Mouse (Mus musculus) kidney, postnatal 25 days (tissue): Measurements from ENCODE around the gene Gm20662.

Experiments
- DNase-seq, 2 experiments: peaks; one replicate each; pipeline ENCODE4 v3.0.0; 2021; ENCODE audit warnings: mixed read lengths in 2 of 2

The Gm20662 gene

DNA sequence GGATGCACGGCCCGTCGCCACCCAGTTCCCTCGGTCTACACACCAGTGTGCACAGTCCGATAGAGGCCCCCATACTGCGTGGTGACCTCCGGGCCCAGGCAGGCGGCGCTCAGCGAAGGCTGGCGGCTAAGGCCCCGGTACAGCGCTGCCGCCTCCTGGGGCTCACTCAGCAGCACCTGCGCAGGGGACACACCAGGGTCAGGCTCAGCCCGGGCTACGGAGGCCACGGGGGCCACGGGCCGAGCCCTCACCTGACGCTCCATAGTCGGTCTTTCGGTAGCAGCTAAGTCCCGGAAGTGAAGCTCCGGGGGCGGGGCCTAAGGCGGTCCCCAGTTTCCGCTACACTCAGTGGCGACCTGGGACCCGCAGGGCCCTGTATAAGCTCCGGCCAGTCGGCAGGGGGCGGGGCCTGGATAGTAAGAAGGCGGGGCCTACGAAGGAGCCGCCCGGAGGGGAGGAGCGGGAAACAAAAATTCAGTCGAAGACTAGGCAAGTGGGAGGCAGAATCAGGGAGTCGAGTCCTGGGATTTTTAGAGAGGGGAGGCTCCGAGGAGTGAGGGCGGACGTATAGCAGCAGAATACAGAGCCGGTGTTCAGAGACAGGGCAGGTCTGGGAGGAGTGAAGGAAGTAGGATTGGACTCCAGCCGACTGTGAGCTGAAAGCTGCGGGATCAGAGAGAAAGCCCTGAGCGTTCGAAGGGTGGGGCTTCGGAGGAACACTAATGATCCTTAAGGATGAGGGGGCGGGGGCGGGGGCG lies 98.2 kb downstream of the Gm20662 start, which contains the start of gene Apeh:
Gene Apeh (minus strand): TSS at position 423 of the 758 bp plus-strand sequence.
- DNase-seq, result peak; percentile 98
